Mouse (Mus musculus) E14TG2a.4 (cell line): Measurements from ENCODE around the gene Bri3.

Experiments
- CTCF ChIP-seq: conservative IDR thresholded peaks from 2 replicates; pipeline ENCODE4 v1.5.1; 2014; ENCODE audit warnings: low read length
- NANOG ChIP-seq: IDR thresholded peaks from 2 replicates; pipeline ENCODE4 v1.6.1; 2014; ENCODE audit warnings: borderline replicate concordance, low read length, mixed read lengths
- POU5F1 ChIP-seq: IDR thresholded peaks from 2 replicates; pipeline ENCODE4 v1.6.1; 2014; ENCODE audit warnings: low read length, borderline replicate concordance

DNA sequence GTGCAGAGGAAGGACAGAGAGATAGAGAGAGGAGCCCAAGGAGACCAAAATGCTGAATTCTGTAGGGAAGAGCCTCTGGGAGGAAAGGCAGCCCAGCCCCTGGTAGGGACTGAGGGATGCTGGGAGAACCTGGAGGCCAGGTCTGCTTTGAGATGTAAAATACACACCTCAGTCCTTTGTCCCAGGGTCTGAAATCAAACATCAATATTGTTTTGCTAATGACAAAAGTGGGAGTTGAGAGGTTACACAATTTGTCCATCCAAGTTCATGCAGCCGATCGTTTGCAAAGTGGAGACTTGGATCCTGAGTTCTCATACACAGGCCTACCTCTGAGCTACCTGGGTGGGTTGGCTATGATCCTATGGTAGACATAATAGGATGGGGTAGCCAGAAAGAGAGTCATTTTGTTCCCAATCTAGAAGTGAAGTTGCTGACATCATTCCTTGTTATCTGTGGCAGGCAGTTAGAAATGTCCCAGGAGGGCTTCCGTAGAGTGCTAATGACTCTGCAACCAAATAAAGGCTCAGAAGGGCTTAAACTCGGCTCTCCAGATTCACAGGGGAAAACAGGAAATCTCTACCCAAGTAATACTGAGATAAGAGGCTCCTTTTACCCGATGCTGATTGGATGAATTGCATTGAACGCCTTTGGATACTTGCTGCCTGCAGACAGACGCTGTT lies 208.7 kb downstream of the Bri3 start:
- TF ChIP-seq CTCF (no peak), POU5F1 (no peak), NANOG (peak; percentile 8; the same call in 1 of the 2 replicates)
